In genomic region chr12:71015363-71016210, GRCm38 (mm10) we compare ENCODE assay signal across 8 mouse cellular contexts. TPM values are rescaled to one million over a fixed set of nuclear protein-coding genes. Genes with fewer than 3 reads are reported as not detected.
DNase-seq lines count a peak whose midpoint lies in the region; ATAC-seq lines count a peak whose summit lies in the region.

Gene Arid4a (plus strand): TSS chr12:71015990.

- peak; percentile 98 to 99 for DNase-seq in adrenal gland, adult (ENCODE audit: inconsistent age in 2 of 2, low spot score in 1 of 2)
- peak; percentile 100 for DNase-seq in embryo, embryonic 10.5 days (ENCODE audit: low spot score)
- peak; percentile 96 for DNase-seq in gastrocnemius, postnatal 14 days
- DNase-seq in left cerebral cortex, postnatal 10 days (ENCODE audit: extremely low spot score in 1 of 2, low spot score in 2 of 2), result peak; percentile 98 to 100
- DNase-seq in right cerebral cortex, postnatal 25 days, result peak; percentile 97
- peak; percentile 93 to 96 for DNase-seq in urinary bladder, postnatal 4 days (ENCODE audit: low spot score in 2 of 2)

- peak; percentile 90 for ATAC-seq in inflammation-experienced regulatory T-cells, adult 6 months
- peak; percentile 95 for ATAC-seq in megakaryocyte-erythroid progenitor cell, adult 5-6 weeks (replicated peaks; ENCODE audit: low FRiP score, low TSS enrichment, poor library complexity, severe bottlenecking)

- intact Hi-C loops in gastrocnemius, postnatal 14 days (cut with DNase I; ENCODE audit: low total_unique reads), result no loop called here
- intact Hi-C loops in left cerebral cortex, postnatal 10 days (cut with DNase I), result loop anchor here (5.0 kb wide), 1 partner anchor 37 kb away; no protein-coding TSS in a partner anchor

RNA-seq across cellular contexts. Expression of gene Arid4a, which starts in this region (rescaled TPM):
- total RNA-seq in gastrocnemius, postnatal 14 days (2021), result 1 to 10 TPM; 8.4 to 8.5 TPM
- polyA plus RNA-seq in inflammation-experienced regulatory T-cells, adult 6 months (2017; shearing (Covaris generic)), result 100 to 1,000 TPM in 1 of 3 experiments, 10 to 100 TPM in 2; 83.6 to 104 (median 99.6) TPM
- total RNA-seq in left cerebral cortex, postnatal 10 days (2021), result 10 to 100 TPM; 31.2 to 32.2 TPM
- 23.4 and 36.3 TPM in 2 replicates for total RNA-seq in megakaryocyte-erythroid progenitor cell, adult 5-6 weeks (2014; fragmentation: Nextera tagmentation)
- 58.0 and 58.9 TPM in 2 replicates for total RNA-seq in megakaryocyte-erythroid progenitor cell, adult 5-6 weeks (2017)

Comparison
In these comparisons a context has a peak if more than half of its experiments do, and no peak if none do; other contexts are left out.
1. Peak in every context shown above with its lines: DNase-seq and ATAC-seq.